Mouse (Mus musculus) heart, postnatal 0 days (tissue): ENCODE measurements at regions not wholly inside any gene's neighbourhood (a gene's known extent, or its start where the extent isn't known, plus 50 kb on each side); places are given as distances from the start of the nearest gene placed in this dataset.

Source experiments
- CTCF ChIP-seq: IDR thresholded peaks from 2 replicates; pipeline ENCODE4 v1.5.1; 2016; ENCODE audit warnings: antibody characterized with exemption, control low read depth, low read depth
- EP300 ChIP-seq: IDR thresholded peaks from 2 replicates; pipeline ENCODE4 v1.6.1; 2016; ENCODE audit warnings: antibody characterized with exemption, low read depth

- TF ChIP-seq CTCF (no peak), EP300 (no peak)
These were observed 56.9 kb upstream of the Zfp366 start for GRCm38 (mm10) chr13:99127716-99128115.
